Mouse (Mus musculus): ENCODE measurements at regions not wholly inside any gene's neighbourhood (a gene's known extent, or its start where the extent isn't known, plus 50 kb on each side); places are given as distances from the start of the nearest gene placed in this dataset.

DNA sequence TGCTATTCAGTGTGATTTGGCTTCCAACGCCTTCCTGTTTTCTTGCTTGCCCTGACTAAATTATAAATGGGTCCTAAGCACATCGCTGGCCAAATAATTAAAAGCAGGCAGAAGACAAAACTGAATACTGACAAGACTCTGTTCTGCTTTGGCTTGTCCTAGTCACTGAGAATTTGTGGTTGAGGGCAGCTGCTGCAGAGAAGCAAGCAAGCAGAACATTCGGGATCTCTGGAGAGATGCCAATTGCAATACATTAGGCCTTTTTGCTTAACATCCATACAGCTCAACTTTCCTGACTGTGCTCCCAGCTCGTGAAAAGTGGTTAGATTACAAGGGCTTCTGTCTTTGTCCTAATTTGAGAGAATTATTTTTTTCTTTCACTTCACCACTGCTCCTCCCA is 549.0 kb upstream of the St6gal2 start:
- TF ChIP-seq USF1 (IDR thresholded peaks at IDR 0.05; ENCODE audit: low read depth, low read length) (no peak), CHD1 (IDR thresholded peaks at IDR 0.05; ENCODE audit: low read depth, low read length) (no peak), POLR2A (IDR thresholded peaks at IDR 0.05; ENCODE audit: low read depth, low read length) (no peak), ELF1 (IDR thresholded peaks at IDR 0.05; ENCODE audit: low read depth, low read length) (no peak), CTCF (conservative IDR thresholded peaks at IDR 0.05 in 1 of 2, IDR thresholded peaks at IDR 0.05 in 1 of 2; ENCODE audit: low read depth in 2 of 2, low read length in 2 of 2) (no peak), NRF1 (IDR thresholded peaks at IDR 0.05; ENCODE audit: low read depth, low read length) (no peak)

All from CH12.LX (cell line).